Mouse (Mus musculus): ENCODE results near the gene Cln3.
A peak's percentile ranks its signal among the peaks of the same experiment; 100 is the strongest.

The Cln3 gene

GRCm38 (mm10) chr7:126585717-126586116 is at the start of gene Cln3:
Gene Cln3 (minus strand): TSS chr7:126585817.
- no peak for DNase-seq (ENCODE audit: low spot score)

- DNase-seq (ENCODE audit: low spot score), result no peak
These were observed 49.8 kb upstream of the Cln3 start for GRCm38 (mm10) chr7:126635375-126635774.

- DNase-seq (ENCODE audit: low spot score), result no peak
These were observed 46.9 kb upstream of the Cln3 start for GRCm38 (mm10) chr7:126632478-126632877.

- no peak for DNase-seq (ENCODE audit: low spot score)
These were observed 45.4 kb upstream of the Cln3 start, which contains the start of gene Nupr1 for GRCm38 (mm10) chr7:126630824-126631518. Gene Nupr1 (minus strand): TSS chr7:126630861.

GRCm38 (mm10) chr7:126629915-126630314 is 44.3 kb upstream of the Cln3 start:
- no peak for DNase-seq (ENCODE audit: low spot score)

- peak; percentile 9 for DNase-seq (ENCODE audit: low spot score)
These were observed 42.5 kb upstream of the Cln3 start for GRCm38 (mm10) chr7:126628111-126628510.

GRCm38 (mm10) chr7:126625807-126626600 is 40.4 kb upstream of the Cln3 start:
- no peak for DNase-seq (ENCODE audit: low spot score)

GRCm38 (mm10) chr7:126625369-126625768 is 39.8 kb upstream of the Cln3 start:
- DNase-seq (ENCODE audit: low spot score), result peak; percentile 88

GRCm38 (mm10) chr7:126624774-126625173 is 39.2 kb upstream of the Cln3 start:
- DNase-seq (ENCODE audit: low spot score), result peak; percentile 11

- DNase-seq (ENCODE audit: low spot score), result no peak
These were observed 37.8 kb upstream of the Cln3 start for GRCm38 (mm10) chr7:126623381-126623780.

GRCm38 (mm10) chr7:126621452-126622359 is 36.1 kb upstream of the Cln3 start:
- peak; percentile 20 for DNase-seq (ENCODE audit: low spot score)

GRCm38 (mm10) chr7:126619559-126620275 is 34.1 kb upstream of the Cln3 start:
- DNase-seq (ENCODE audit: low spot score), result no peak

- no peak for DNase-seq (ENCODE audit: low spot score)
These were observed 31.1 kb upstream of the Cln3 start for GRCm38 (mm10) chr7:126616707-126617106.

- no peak for DNase-seq (ENCODE audit: low spot score)
These were observed 27.1 kb upstream of the Cln3 start for GRCm38 (mm10) chr7:126612736-126613135.

GRCm38 (mm10) chr7:126607796-126608195 is 22.2 kb upstream of the Cln3 start:
- no peak for DNase-seq (ENCODE audit: low spot score)

- peak; percentile 79 for DNase-seq (ENCODE audit: low spot score)
These were observed 21.4 kb upstream of the Cln3 start for GRCm38 (mm10) chr7:126607064-126607463.

- DNase-seq (ENCODE audit: low spot score), result no peak
These were observed 21.0 kb upstream of the Cln3 start for GRCm38 (mm10) chr7:126606611-126607010.

GRCm38 (mm10) chr7:126602650-126603049 is 17.0 kb upstream of the Cln3 start:
- no peak for DNase-seq (ENCODE audit: low spot score)

- no peak for DNase-seq (ENCODE audit: low spot score)
These were observed 16.3 kb upstream of the Cln3 start for GRCm38 (mm10) chr7:126601896-126602295.

- no peak for DNase-seq (ENCODE audit: low spot score)
These were observed 13.3 kb upstream of the Cln3 start for GRCm38 (mm10) chr7:126598919-126599318.

GRCm38 (mm10) chr7:126596414-126596813 is 10.8 kb upstream of the Cln3 start:
- no peak for DNase-seq (ENCODE audit: low spot score)

- DNase-seq (ENCODE audit: low spot score), result no peak
These were observed 10.3 kb upstream of the Cln3 start for GRCm38 (mm10) chr7:126595890-126596289.

All from urinary bladder, postnatal 14 days (tissue).